ENCODE assay signal across 16 mouse cellular contexts in genomic region chr2:34212418-34212817, GRCm38 (mm10).
"Had no signal": no experiment of that assay in that cellular context is flagged by ENCODE, and none has a peak within 500 bp of the region (broad histone marks: within the 10 kb centered on the region; RNA-seq: fewer than 3 reads in every experiment).

No protein-coding gene starts in this region.

- H3K4me3 ChIP-seq: limb, embryonic 10.5 days; liver, embryonic 15.5 days; midbrain, embryonic 10.5 days; myocyte; neural tube, embryonic 15.5 days; stomach, embryonic 15.5 days had no signal

- H3K9me3 ChIP-seq: limb, embryonic 10.5 days; liver, embryonic 15.5 days; midbrain, embryonic 10.5 days; neural tube, embryonic 15.5 days; stomach, embryonic 15.5 days had no signal

- DNase-seq: kidney, adult 11 months; kidney, adult 9 months; kidney, postnatal 36 days; lung, adult 2 months; lung, postnatal 4 days; midbrain, embryonic 14.5 days; thymus, adult 2 months; thymus, postnatal 25 days had no signal

- H3K27me3 ChIP-seq: liver, embryonic 15.5 days; neural tube, embryonic 15.5 days; stomach, embryonic 15.5 days had no signal

- H3K36me3 ChIP-seq: liver, embryonic 15.5 days; neural tube, embryonic 15.5 days; stomach, embryonic 15.5 days had no signal

- H3K27ac ChIP-seq: hindbrain, postnatal 0 days; kidney, postnatal 0 days; limb, embryonic 10.5 days; liver, embryonic 15.5 days; midbrain, embryonic 10.5 days; neural tube, embryonic 15.5 days; stomach, embryonic 15.5 days had no signal

- H3K4me1 ChIP-seq: limb, embryonic 10.5 days; liver, embryonic 15.5 days; midbrain, embryonic 10.5 days; neural tube, embryonic 15.5 days; stomach, embryonic 15.5 days had no signal
